In genomic region chr11:35744571-35744970, GRCm38 (mm10) we compare ENCODE assay signal across 15 mouse cellular contexts. TPM values are rescaled to one million over a fixed set of nuclear protein-coding genes. Genes with fewer than 3 reads are reported as not detected.
"Had no signal": no experiment of that assay in that cellular context is flagged by ENCODE, and none has a peak within 500 bp of the region (broad histone marks: within the 10 kb centered on the region; RNA-seq: fewer than 3 reads in every experiment).

No protein-coding gene starts in this region.

- H3K27ac ChIP-seq: kidney, embryonic 15.5 days; limb, embryonic 12.5 days; liver, embryonic 14.5 days; midbrain, embryonic 12.5 days; neural tube, embryonic 15.5 days had no signal

- DNase-seq: kidney, adult 2 months; kidney, postnatal 14 days; lung, adult 18-20 months; spleen, adult 18-20 months; thymus, adult 2 months; thymus, postnatal 36 days had no signal

- H3K4me3 ChIP-seq: kidney, embryonic 15.5 days; limb, embryonic 12.5 days; midbrain, embryonic 12.5 days; myocyte; neural tube, embryonic 15.5 days had no signal

RNA-seq across cellular contexts. Expression of gene Fbll1, which starts 54.1 kb away (rescaled TPM):
- total RNA-seq: liver, adult 2 months; megakaryocyte-erythroid progenitor cell, adult 5-6 weeks had no signal
- polyA plus RNA-seq: limb, embryonic 12.5 days; liver, adult 2 months; liver, embryonic 14.5 days; lung, embryonic 16.5 days; myocyte had no signal
